Mouse (Mus musculus) erythroblast, embryonic 14.5 days (primary cell): ENCODE data around the gene Hps6. TPM values are rescaled to one million over a fixed set of nuclear protein-coding genes. Genes with fewer than 3 reads are reported as not detected.
"Not testable (repeated sequence)": the region's sequence is repeated elsewhere in the genome, so short reads cannot be mapped to it uniquely, and the experiment has no call there.

Source experiments
- H3K27me3 ChIP-seq: 2 replicates; pipeline ENCODE4 v1.6.1; 2012; ENCODE audit warnings: inconsistent platforms; ENCODE audit not compliant: control insufficient read depth
- H3K36me3 ChIP-seq: 2 replicates; pipeline ENCODE4 v1.6.1; 2012; ENCODE audit warnings: mild to moderate bottlenecking, inconsistent platforms; ENCODE audit not compliant: control insufficient read depth
- H3K4me1 ChIP-seq: 2 replicates; pipeline ENCODE4 v1.6.1; 2012; ENCODE audit warnings: inconsistent platforms; ENCODE audit not compliant: control insufficient read depth
- H3K4me3 ChIP-seq: replicated peaks from 2 replicates; pipeline ENCODE3; 2012; ENCODE audit warnings: moderate library complexity, mild to moderate bottlenecking, inconsistent platforms
- H3K9me3 ChIP-seq: 2 replicates; pipeline ENCODE4 v1.6.1; 2012; ENCODE audit warnings: low read length, inconsistent platforms, mixed read lengths; ENCODE audit not compliant: control insufficient read depth
- GATA1 ChIP-seq: IDR thresholded peaks from 2 replicates; pipeline ENCODE4 v1.6.1; 2012; ENCODE audit warnings: low read length, inconsistent platforms, mixed read lengths
- TAL1 ChIP-seq: IDR thresholded peaks from 3 replicates; pipeline ENCODE4 v1.6.1; 2012; ENCODE audit warnings: low read length, inconsistent platforms, mixed read lengths
- polyA plus RNA-seq: library from polyadenylated mRNA; stranded (reverse); fragments of >175 nt; gene quantifications from 2 replicates; pipeline ENCODE4 v1.2.3, GENCODE M21; 2012

The Hps6 gene
- polyA plus RNA-seq, result 0.04 and 0.06 TPM in 2 replicates

DNA sequence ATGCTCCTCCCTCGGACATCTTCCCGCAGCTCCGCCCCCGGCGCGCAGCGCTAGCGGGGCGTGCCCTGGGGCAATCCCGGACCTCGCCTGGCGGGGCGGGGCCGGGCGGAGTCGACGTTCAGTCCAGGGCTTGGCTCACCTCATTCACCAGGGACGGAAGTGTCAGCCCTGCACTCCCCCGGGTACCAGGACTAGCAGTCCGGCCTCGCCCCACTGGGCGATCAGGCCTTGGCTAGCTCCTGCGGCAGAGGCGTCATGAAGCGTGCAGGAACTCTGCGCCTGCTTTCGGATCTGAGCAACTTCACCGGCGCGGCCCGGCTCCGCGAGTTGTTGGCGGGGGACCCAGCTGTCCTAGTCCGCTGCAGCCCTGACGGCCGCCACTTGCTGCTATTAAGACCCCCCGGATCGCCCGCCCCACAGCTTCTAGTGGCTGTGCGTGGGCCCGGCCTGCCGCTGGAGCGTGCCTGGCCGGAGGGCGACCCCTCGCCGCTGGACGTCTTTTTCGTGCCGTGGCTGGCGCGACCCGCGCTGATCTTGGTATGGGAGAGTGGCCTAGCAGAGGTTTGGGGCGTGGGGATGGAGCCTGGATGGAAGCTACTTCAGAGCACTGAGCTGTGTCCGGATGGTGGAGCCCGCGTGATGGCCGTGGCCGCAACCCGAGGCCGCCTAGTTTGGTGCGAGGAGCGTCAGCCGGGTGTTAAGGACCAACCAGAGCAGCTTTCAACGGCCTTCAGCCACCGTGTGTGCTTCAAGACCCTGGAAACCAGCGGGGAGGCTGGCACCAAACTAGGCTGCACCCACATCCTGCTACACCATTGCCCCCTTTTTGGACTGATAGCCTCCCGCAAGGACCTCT lies at the start of gene Hps6:
Hps6 (plus strand) TSS at position 138 of the 856 bp plus-strand sequence.
- peaks cover 34% of the 10 kb centered on the region for H3K4me1 ChIP-seq
- H3K9me3 ChIP-seq, result no peaks in the 10 kb centered on the region
- peak within 1 kb of the TSS; percentile 65 for H3K4me3 ChIP-seq
- peaks cover 11% of the 10 kb centered on the region for H3K27me3 ChIP-seq
- peaks cover 2% of the 10 kb centered on the region for H3K36me3 ChIP-seq
- TF ChIP-seq GATA1, result no peak
- TF ChIP-seq TAL1, result no peak

DNA sequence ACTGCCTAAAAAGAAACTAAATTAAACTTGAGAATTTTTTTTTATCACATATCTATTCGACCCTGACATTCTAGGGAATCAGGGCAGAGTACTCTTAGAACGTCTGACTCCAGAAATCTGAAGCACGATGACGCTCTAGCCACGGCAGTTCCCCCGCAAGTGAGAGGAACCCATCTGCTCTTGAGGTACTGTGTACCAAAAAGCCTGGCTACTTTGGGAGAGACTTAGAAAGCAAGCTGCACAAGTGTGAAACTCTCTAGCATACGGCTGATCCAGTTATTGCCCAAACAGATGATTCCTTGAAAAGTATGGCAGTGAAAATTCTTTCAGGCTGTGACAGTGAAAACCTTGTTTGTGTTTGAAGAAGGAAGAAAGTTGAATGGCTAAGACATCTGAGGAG lies 46.6 kb upstream of the Hps6 start:
- Histone ChIP-seq H3K9me3 (no peaks in the 10 kb centered on the region), H3K36me3 (no peaks in the 10 kb centered on the region; the same call in 1 of the 2 replicates), H3K4me1 (no peaks in the 10 kb centered on the region), H3K27me3 (no peaks in the 10 kb centered on the region), H3K4me3 (no peak overlapping the region)
- TF ChIP-seq GATA1 (no peak), TAL1 (no peak)

DNA sequence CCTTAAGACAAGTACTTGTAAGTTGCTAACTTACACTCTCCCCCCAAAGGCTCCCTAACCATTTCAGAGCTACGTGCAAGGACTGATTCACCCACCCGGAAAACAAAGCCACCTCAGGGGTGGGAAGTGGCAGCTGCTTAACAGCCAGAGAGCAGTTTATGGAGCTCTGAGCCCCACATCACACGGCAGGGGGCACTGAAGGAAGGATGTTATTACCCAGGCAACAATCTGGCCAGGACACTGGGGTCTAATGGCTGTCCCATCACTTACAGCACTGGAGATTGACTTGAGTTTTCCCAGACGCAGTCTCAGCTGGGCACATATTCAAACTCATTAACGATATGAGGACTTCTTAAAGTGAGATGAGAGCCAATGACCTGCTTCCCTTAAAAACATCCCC lies 42.5 kb upstream of the Hps6 start:
- TF ChIP-seq TAL1 (no peak), GATA1 (no peak)
- H3K36me3 ChIP-seq, result peaks cover 2% of the 10 kb centered on the region
- H3K4me3 ChIP-seq, result no peak overlapping the region
- H3K27me3 ChIP-seq, result no peaks in the 10 kb centered on the region
- no peaks in the 10 kb centered on the region for H3K9me3 ChIP-seq
- no peaks in the 10 kb centered on the region for H3K4me1 ChIP-seq

DNA sequence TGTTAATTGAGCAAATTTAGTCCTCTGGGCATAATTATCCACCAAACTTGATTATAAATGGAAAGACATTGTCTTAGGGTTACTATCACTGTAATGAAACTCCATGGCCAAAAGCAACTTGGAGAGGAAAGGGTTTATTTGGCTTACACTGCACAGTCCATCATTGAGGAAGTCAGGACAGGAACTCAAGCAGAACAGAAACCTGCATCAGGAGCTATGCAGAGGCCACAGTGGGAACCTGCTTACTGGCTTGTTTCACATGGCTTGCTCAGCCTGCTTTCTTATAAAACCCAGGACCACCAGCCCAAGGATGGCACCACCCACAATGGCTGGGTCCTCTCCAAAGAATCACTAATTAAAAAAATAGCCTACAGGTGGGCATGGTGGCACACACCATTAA lies 18.9 kb upstream of the Hps6 start:
- TF ChIP-seq GATA1, result no peak
- TF ChIP-seq TAL1, result no peak
- Histone ChIP-seq H3K4me3 (no peak overlapping the region), H3K36me3 (no peaks in the 10 kb centered on the region), H3K27me3 (no peaks in the 10 kb centered on the region), H3K9me3 (no peaks in the 10 kb centered on the region), H3K4me1 (no peaks in the 10 kb centered on the region)

DNA sequence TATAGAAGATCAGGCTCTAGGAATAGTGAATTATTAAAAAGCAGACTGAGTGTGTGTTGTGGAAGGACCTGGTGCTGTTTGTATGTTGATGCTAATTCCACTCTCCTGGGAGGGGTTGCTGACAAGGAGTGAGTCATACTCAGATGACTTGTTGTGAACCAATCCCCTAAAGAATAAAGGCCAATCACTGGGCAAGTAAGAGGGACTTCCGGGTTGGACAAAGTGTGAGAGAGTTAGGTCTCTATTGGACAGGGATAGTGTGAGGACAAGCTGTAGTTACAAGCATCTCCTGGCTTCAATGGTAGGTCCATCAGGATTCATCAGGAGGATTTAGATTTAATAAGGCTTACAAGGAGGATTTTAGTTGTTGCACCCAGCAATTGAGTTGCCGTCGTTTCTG lies 15.1 kb upstream of the Hps6 start:
- Histone ChIP-seq H3K4me3 (no peak overlapping the region), H3K4me1 (no peaks in the 10 kb centered on the region), H3K9me3 (no peaks in the 10 kb centered on the region), H3K27me3 (no peaks in the 10 kb centered on the region), H3K36me3 (no peaks in the 10 kb centered on the region; the same call in 1 of the 2 replicates)
- TF ChIP-seq GATA1, result no peak
- no peak for TF ChIP-seq TAL1

DNA sequence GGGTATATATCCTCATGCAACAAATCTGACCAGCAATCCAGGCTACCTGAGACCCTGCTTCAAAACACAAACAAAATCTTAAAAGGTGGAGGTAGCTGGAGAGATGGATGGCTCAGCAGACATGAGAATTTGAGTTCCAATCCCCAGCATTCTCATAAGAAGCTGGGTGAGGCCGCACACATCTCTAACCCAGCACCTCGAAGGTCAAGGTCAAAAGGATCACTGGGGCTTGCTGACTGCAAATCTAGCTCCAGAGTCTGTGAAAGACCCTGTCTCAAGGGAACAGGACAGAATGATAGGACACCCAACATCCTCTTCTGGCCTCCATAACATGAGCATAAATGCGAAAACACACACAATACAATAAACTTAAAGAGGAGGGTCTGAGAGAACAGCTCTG lies 12.1 kb upstream of the Hps6 start:
- Histone ChIP-seq H3K36me3 (no peaks in the 10 kb centered on the region; the same call in 1 of the 2 replicates), H3K9me3 (no peaks in the 10 kb centered on the region), H3K4me3 (no peak overlapping the region), H3K4me1 (no peaks in the 10 kb centered on the region), H3K27me3 (no peaks in the 10 kb centered on the region)
- no peak for TF ChIP-seq GATA1
- TF ChIP-seq TAL1, result no peak

DNA sequence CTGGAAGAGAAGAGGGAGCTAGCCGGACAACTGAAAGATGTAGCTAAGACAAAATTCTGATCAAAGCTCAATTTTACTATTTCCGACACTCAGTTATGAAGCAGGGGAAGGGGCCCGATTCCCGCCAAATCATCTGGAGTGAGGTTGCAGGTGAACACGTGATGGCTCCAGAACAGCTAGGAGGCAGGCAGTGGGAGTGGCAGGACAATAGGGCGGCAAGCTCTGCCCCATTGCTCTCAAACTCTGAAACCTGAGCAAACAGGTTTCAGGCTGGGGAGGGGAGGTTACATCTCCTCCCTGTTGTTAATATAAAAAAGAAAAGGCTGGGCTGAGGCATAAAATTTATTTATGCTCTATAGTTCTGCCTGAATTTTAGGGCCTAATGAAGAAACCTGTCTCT lies 9.9 kb upstream of the Hps6 start:
- not testable (repeated sequence) for H3K9me3 ChIP-seq, H3K27me3 ChIP-seq, H3K4me3 ChIP-seq, H3K36me3 ChIP-seq
- H3K4me1 ChIP-seq, result peaks cover 10% of the 10 kb centered on the region

DNA sequence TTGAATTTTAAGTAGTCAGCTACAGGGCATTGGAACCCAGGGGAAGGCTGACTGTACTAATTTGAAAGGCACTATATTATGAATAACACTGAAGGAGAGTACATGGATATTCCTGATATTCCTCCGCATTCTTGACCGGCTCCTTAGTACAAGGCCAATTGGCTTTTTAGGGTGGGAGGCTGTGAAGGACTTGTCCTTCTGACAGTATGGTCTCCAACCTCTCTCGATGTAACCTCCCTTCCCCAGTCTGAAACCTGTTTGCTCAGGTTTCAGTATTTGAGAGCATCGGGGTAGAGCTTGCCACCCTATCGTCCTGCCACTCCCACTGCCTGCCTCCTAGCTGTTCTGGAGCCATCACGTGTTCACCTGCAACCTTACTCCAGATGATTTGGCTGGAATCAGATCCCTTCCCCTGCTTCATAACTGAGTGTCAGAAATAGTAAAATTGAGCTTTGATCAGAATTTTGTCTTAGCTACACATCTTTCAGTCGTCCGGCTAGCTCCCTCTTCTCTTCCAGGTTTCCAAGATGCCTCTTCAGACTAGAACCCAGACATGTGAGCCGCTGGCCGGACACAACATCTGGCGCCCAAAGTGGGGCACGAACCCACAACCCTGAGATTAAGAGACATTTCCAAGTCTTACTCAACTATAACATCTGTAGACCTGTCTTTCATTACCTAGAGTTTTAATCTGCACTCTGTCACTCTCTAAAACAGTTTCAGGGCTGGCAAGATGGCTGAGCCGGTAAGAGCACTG lies 9.1 kb upstream of the Hps6 start:
- no peak overlapping the region for H3K4me3 ChIP-seq
- H3K4me1 ChIP-seq, result peaks cover 18% of the 10 kb centered on the region

DNA sequence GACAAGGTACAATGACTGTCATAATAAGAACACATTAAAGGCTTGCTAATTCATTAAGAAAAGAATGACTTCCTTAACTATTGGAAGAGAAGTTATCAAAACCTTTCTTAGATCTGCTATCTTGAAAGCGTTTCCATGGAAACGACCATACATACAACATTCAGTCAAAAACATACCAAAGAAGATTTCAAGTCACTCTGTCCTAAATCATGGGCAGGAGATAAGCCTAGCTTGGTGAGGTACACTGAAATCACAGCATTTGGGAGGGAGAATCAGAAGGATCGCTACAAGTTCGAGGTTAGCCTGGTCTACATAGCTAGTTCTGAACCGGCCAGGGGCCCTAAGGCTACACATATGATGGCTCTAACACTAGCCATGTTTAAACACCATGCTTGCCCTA lies 5.9 kb upstream of the Hps6 start:
- H3K4me1 ChIP-seq, result peaks cover 22% of the 10 kb centered on the region
- TF ChIP-seq TAL1, result no peak
- no peaks in the 10 kb centered on the region for H3K9me3 ChIP-seq

More for the DNA sequence above, 9.1 kb upstream of the Hps6 start:
- no peak for TF ChIP-seq GATA1
- no peak for TF ChIP-seq TAL1
- no peaks in the 10 kb centered on the region; the same call in 1 of the 2 replicates for H3K36me3 ChIP-seq
- H3K27me3 ChIP-seq, result no peaks in the 10 kb centered on the region
- no peaks in the 10 kb centered on the region for H3K9me3 ChIP-seq

More for the DNA sequence above, 5.9 kb upstream of the Hps6 start:
- Histone ChIP-seq H3K27me3 (peaks cover 3% of the 10 kb centered on the region), H3K36me3 (no peaks in the 10 kb centered on the region; the same call in 1 of the 2 replicates), H3K4me3 (peak overlapping the region; percentile 88)
